ENCODE assay signal across 8 mouse cellular contexts in the genomic region with DNA sequence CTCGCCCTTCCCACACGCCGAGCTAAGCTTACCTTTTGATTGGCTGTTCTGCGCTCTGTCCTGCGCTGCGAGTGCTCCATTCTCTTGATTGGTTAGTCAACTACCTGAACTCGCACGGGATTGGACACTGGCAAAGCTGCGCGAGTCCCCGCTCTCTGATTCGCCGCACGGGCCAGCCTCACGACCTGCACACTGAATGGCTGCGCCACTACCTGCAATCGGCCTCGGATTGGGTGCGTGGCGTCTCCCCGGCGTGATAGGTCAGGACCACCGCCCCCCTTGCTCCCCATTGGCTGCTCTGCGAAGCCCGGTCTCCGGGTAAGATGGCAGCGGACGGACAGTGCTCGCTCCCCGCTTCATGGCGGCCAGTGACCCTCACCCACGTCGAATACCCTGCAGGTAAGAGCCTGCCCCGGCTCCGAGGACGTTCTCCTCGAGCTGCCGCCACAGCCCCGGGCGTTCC. TPM values are rescaled to one million over a fixed set of nuclear protein-coding genes. Genes with fewer than 3 reads are reported as not detected.
DNase-seq lines count a peak whose midpoint lies in the region; ATAC-seq and TF ChIP-seq lines count a peak whose summit lies in the region.

TSS of gene Dolpp1 (plus strand) at position 141 of the 463 bp plus-strand sequence.

- WGBS in bone marrow, adult 2 months, result under 1% methylated on average over 40 of the region's 40 CpGs
- under 1% methylated on average over 40 of the region's 40 CpGs for WGBS in embryonic facial prominence, embryonic 15.5 days
- under 1% methylated on average over 40 of the region's 40 CpGs for WGBS in kidney, embryonic 14.5 days
- WGBS in limb, embryonic 15.5 days, result under 1% methylated on average over 40 of the region's 40 CpGs

- DNase-seq in 416B (ENCODE audit: low read depth), result peak; percentile 99
- DNase-seq in heart, adult 9 months (ENCODE audit: low spot score in 2 of 2), result peak; percentile 96 to 98
- peak; percentile 95 to 96 for DNase-seq in monocyte, adult 2 months (ENCODE audit: low read depth in 1 of 2, low spot score in 2 of 2)
- peak; percentile 98 for DNase-seq in spleen, postnatal 36 days (ENCODE audit: low spot score in 2 of 2)

- H3K27me3 ChIP-seq in embryonic facial prominence, embryonic 15.5 days, result no peaks in the 10 kb centered on the region
- no peaks in the 10 kb centered on the region for H3K27me3 ChIP-seq in kidney, embryonic 14.5 days (ENCODE audit: control insufficient read depth, insufficient read depth, low read length)
- H3K27me3 ChIP-seq in limb, embryonic 15.5 days, result no peaks in the 10 kb centered on the region

- peak within 1 kb of the TSS; percentile 75 for H3K4me3 ChIP-seq in bone marrow, adult 2 months (replicated peaks; ENCODE audit: control insufficient read depth, low read depth, low read length)
- peak within 1 kb of the TSS; percentile 96 for H3K4me3 ChIP-seq in embryonic facial prominence, embryonic 15.5 days (replicated peaks)
- peak within 1 kb of the TSS; percentile 66 for H3K4me3 ChIP-seq in kidney, embryonic 14.5 days (ENCODE audit: low read length)
- peak within 1 kb of the TSS; percentile 84 for H3K4me3 ChIP-seq in limb, embryonic 15.5 days

- no peaks in the 10 kb centered on the region for H3K9me3 ChIP-seq in embryonic facial prominence, embryonic 15.5 days (replicated peaks)
- no peaks in the 10 kb centered on the region for H3K9me3 ChIP-seq in kidney, embryonic 14.5 days (ENCODE audit: control insufficient read depth, low read length)
- H3K9me3 ChIP-seq in limb, embryonic 15.5 days, result no peaks in the 10 kb centered on the region

- no peak for TF ChIP-seq CTCF in bone marrow, adult 2 months (IDR thresholded peaks at IDR 0.05; ENCODE audit: control insufficient read depth, insufficient read depth, low read length)

- peak; percentile 99 for ATAC-seq in embryonic facial prominence, embryonic 15.5 days (ENCODE audit: insufficient number of reproducible peaks, low FRiP score, low TSS enrichment, low read depth)
- peak; percentile 98 for ATAC-seq in kidney, embryonic 14.5 days (ENCODE audit: low FRiP score, low TSS enrichment)
- ATAC-seq in limb, embryonic 15.5 days (ENCODE audit: insufficient number of reproducible peaks, low FRiP score, low TSS enrichment, low read depth), result peak; percentile 97

- peak within 1 kb of the TSS; percentile 69 for H3K27ac ChIP-seq in bone marrow, adult 2 months (ENCODE audit: control insufficient read depth, insufficient read depth, low read depth, low read length, poor library complexity)
- H3K27ac ChIP-seq in embryonic facial prominence, embryonic 15.5 days (replicated peaks), result peak within 1 kb of the TSS; percentile 90
- H3K27ac ChIP-seq in kidney, embryonic 14.5 days (ENCODE audit: low read depth, low read length), result peak within 1 kb of the TSS; percentile 73
- peak within 1 kb of the TSS; percentile 91 for H3K27ac ChIP-seq in limb, embryonic 15.5 days

- H3K9ac ChIP-seq in embryonic facial prominence, embryonic 15.5 days, result peak within 1 kb of the TSS; percentile 55
- peak within 1 kb of the TSS; percentile 77 for H3K9ac ChIP-seq in kidney, embryonic 14.5 days (ENCODE audit: low read depth, low read length)
- peak within 1 kb of the TSS; percentile 67 for H3K9ac ChIP-seq in limb, embryonic 15.5 days

- peaks cover 2% of the 10 kb centered on the region; the same call in 1 of the 2 replicates for H3K4me1 ChIP-seq in bone marrow, adult 2 months (ENCODE audit: control insufficient read depth, insufficient read depth, low read length)
- peaks cover 23% of the 10 kb centered on the region for H3K4me1 ChIP-seq in embryonic facial prominence, embryonic 15.5 days
- H3K4me1 ChIP-seq in kidney, embryonic 14.5 days (ENCODE audit: control insufficient read depth, insufficient read depth, low read length), result peaks cover 7% of the 10 kb centered on the region
- peaks cover 27% of the 10 kb centered on the region for H3K4me1 ChIP-seq in limb, embryonic 15.5 days

- peaks cover 11% of the 10 kb centered on the region for H3K36me3 ChIP-seq in embryonic facial prominence, embryonic 15.5 days
- H3K36me3 ChIP-seq in kidney, embryonic 14.5 days (ENCODE audit: control insufficient read depth, insufficient read depth, low read length), result peaks cover 16% of the 10 kb centered on the region
- H3K36me3 ChIP-seq in limb, embryonic 15.5 days, result peaks cover 14% of the 10 kb centered on the region

- H3K4me2 ChIP-seq in embryonic facial prominence, embryonic 15.5 days (replicated peaks), result peak within 1 kb of the TSS; percentile 92
- H3K4me2 ChIP-seq in kidney, embryonic 14.5 days (replicated peaks; ENCODE audit: low read depth, low read length), result peak within 1 kb of the TSS; percentile 89
- H3K4me2 ChIP-seq in limb, embryonic 15.5 days, result peak within 1 kb of the TSS; percentile 95

- TF ChIP-seq POLR2A in bone marrow, adult 2 months (IDR thresholded peaks at IDR 0.05; ENCODE audit: borderline replicate concordance, control insufficient read depth, low read depth, low read length), result peak; percentile 53; the same call in 1 of the 2 replicates

RNA-seq across cellular contexts. Expression of gene Dolpp1, which starts in this region (rescaled TPM):
- 30.0 and 40.3 TPM in 2 replicates for polyA plus RNA-seq in bone marrow, adult 2 months (2011; ENCODE audit: insufficient read depth, insufficient read length, low replicate concordance, missing spikeins)
- 34.6 and 34.7 TPM in 2 replicates for polyA plus RNA-seq in embryonic facial prominence, embryonic 15.5 days (2015; fragmentation: Nextera tagmentation; extraction: Ambion mirVana)
- 31.0 and 34.7 TPM in 2 replicates for polyA plus RNA-seq in kidney, embryonic 14.5 days (2014; fragmentation: Nextera tagmentation; extraction: Ambion mirVana)
- 35.5 and 35.8 TPM in 2 replicates for polyA plus RNA-seq in limb, embryonic 15.5 days (2015; fragmentation: Nextera tagmentation; extraction: Ambion mirVana)

Comparison
In these comparisons a context has a peak if more than half of its experiments do, and no peak if none do; other contexts are left out.
1. Peak in every context shown above with its lines: DNase-seq, ATAC-seq, H3K4me3 ChIP-seq and H3K27ac ChIP-seq.